Mouse (Mus musculus) embryonic fibroblast, embryonic 13.5 days (primary cell): ENCODE data around the gene Ccl7.

Source experiments
- CTCF ChIP-seq: IDR thresholded peaks from 2 replicates; pipeline ENCODE4 v1.5.1; 2011; ENCODE audit warnings: mild to moderate bottlenecking, control low read depth, low read length, moderate library complexity, borderline replicate concordance; ENCODE audit not compliant: insufficient read depth
- POLR2A ChIP-seq: IDR thresholded peaks from 2 replicates; pipeline ENCODE4 v1.6.1; 2011; ENCODE audit warnings: low read depth, mild to moderate bottlenecking, control low read depth, low read length, moderate library complexity

GRCm38 (mm10) chr11:82011411-82012193, 33.9 kb upstream of the Ccl7 start:
- TF ChIP-seq CTCF (no peak), POLR2A (no peak)
